Mouse (Mus musculus) limb, embryonic 14.5 days (tissue): Measurements from ENCODE around the gene Ptbp3. TPM values are rescaled to one million over a fixed set of nuclear protein-coding genes. Genes with fewer than 3 reads are reported as not detected.

ENCODE experiments used
- ATAC-seq: fragments of 200-750 bp; cut with Nextera tagmentation; 2 replicates; pipeline ENCODE4 v1.8.0; 2017; ENCODE audit warnings: low read depth, moderate number of reproducible peaks, moderate TSS enrichment; ENCODE audit not compliant: low FRiP score
- DNase-seq: peaks from one replicate; pipeline ENCODE4 v3.0.0-alpha.2; 2015; ENCODE audit warnings: low spot score
- H3K27ac ChIP-seq: fragments of 300-500 bp; sonication (generic); replicated peaks from 2 replicates; pipeline ENCODE4 v1.5.1; 2014; ENCODE audit warnings: low read depth, mild to moderate bottlenecking, low read length, moderate library complexity, mixed read lengths
- H3K27me3 ChIP-seq: fragments of 300-500 bp; sonication (generic); 2 replicates; pipeline ENCODE4 v1.6.1; 2014; ENCODE audit warnings: low read length, mixed read lengths; ENCODE audit not compliant: control insufficient read depth, insufficient read depth
- H3K36me3 ChIP-seq: fragments of 300-500 bp; sonication (generic); 2 replicates; pipeline ENCODE4 v1.6.1; 2014; ENCODE audit warnings: mild to moderate bottlenecking, low read length, moderate library complexity, mixed read lengths; ENCODE audit not compliant: control insufficient read depth, insufficient read depth
- H3K4me1 ChIP-seq: fragments of 300-500 bp; sonication (generic); 2 replicates; pipeline ENCODE4 v1.6.1; 2014; ENCODE audit warnings: antibody characterized with exemption, low read length, mixed read lengths; ENCODE audit not compliant: control insufficient read depth, insufficient read depth
- H3K4me2 ChIP-seq: fragments of 300-500 bp; sonication (generic); replicated peaks from 2 replicates; pipeline ENCODE4 v1.6.1; 2014; ENCODE audit warnings: low read depth, mild to moderate bottlenecking, low read length, moderate library complexity; ENCODE audit not compliant: severe bottlenecking
- H3K4me3 ChIP-seq: fragments of 300-500 bp; sonication (generic); replicated peaks from 2 replicates; pipeline ENCODE4 v1.5.1; 2014; ENCODE audit warnings: low read length
- H3K9ac ChIP-seq: fragments of 300-500 bp; sonication (generic); 2 replicates; pipeline ENCODE4 v1.6.1; 2014; ENCODE audit warnings: mild to moderate bottlenecking, low read depth, low read length, moderate library complexity; ENCODE audit not compliant: severe bottlenecking
- H3K9me3 ChIP-seq: fragments of 300-500 bp; sonication (generic); 2 replicates; pipeline ENCODE4 v1.6.1; 2016; ENCODE audit warnings: low read length; ENCODE audit not compliant: control insufficient read depth
- POLR2A ChIP-seq: fragments of 200-500 bp; IDR thresholded peaks from 2 replicates; pipeline ENCODE4 v1.8.0; 2012; ENCODE audit warnings: inconsistent platforms, mild to moderate bottlenecking, moderate library complexity, borderline replicate concordance; ENCODE audit not compliant: insufficient read depth, insufficient read length; ENCODE audit errors: extremely low read depth
- WGBS: fragments of 180-500 bp; shearing (Covaris S2); extraction: QIAGEN DNeasy Blood & Tissue Kit; methylation state at CpG from one replicate; pipeline ENCODE4 v1.1.7; 2014; 5-methylcytosine and 5-hydroxymethylcytosine counted together
- polyA plus RNA-seq, 2 experiments: library from polyadenylated mRNA; depleted of rRNA in 1 of 2; stranded (reverse) in 1 of 2; unstranded in 1 of 2; fragments of >200 nt; fragmentation: Nextera tagmentation in 1 of 2; extraction: Ambion mirVana in 1 of 2; gene quantifications; 2 replicates each; pipeline versions ENCODE4 v1.2.1 to v1.2.3; 2012 to 2014

The Ptbp3 gene
- polyA plus RNA-seq, 2 experiments: 27.1 to 53.1 TPM

- no peak overlapping the region for H3K27ac ChIP-seq
- H3K27me3 ChIP-seq: no peaks in the 10 kb centered on the region
- no peak for DNase-seq
- no peak for ATAC-seq
- no peak for TF ChIP-seq POLR2A
- no peak overlapping the region for H3K4me3 ChIP-seq
- H3K4me2 ChIP-seq: no peak overlapping the region
- H3K9me3 ChIP-seq: no peaks in the 10 kb centered on the region
- 49% methylated on average over 6 of the region's 6 CpGs for WGBS
- no peaks in the 10 kb centered on the region for H3K4me1 ChIP-seq
- no peak overlapping the region for H3K9ac ChIP-seq
- no peaks in the 10 kb centered on the region for H3K36me3 ChIP-seq
Observed at GRCm38 (mm10) chr4:59445516-59445915, 103.6 kb downstream of the Ptbp3 start.

DNA sequence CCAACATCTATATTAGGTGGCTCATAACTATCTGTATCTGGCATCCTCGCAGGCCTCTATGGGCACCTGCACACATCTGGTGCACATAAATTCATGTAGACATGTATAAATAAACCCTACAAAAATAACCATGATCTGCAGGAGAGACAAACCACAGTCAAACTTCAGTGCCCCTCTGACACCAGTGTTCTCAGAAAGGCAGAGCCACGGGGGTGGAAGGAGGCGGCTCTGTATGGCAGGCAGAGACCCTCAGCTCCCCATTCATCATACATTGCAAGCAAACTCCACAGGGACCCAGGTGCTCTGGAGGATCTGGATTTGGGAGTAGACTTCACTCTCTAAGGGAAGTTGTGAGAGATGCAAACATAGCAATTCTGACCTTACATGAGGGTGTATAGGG, 104.2 kb downstream of the Ptbp3 start:
- H3K36me3 ChIP-seq: no peaks in the 10 kb centered on the region
- TF ChIP-seq POLR2A: no peak
- no peak overlapping the region for H3K4me2 ChIP-seq
- ATAC-seq (no peak), DNase-seq (no peak)
- H3K4me1 ChIP-seq: no peaks in the 10 kb centered on the region
- H3K9me3 ChIP-seq: no peaks in the 10 kb centered on the region
- H3K9ac ChIP-seq: no peak overlapping the region
- H3K4me3 ChIP-seq: no peak overlapping the region
- H3K27me3 ChIP-seq: no peaks in the 10 kb centered on the region
- H3K27ac ChIP-seq: no peak overlapping the region
- WGBS: 89% methylated on average over 3 of the region's 3 CpGs

GRCm38 (mm10) chr4:59444085-59444484, 105.1 kb downstream of the Ptbp3 start:
- WGBS: 70% methylated on average over 4 of the region's 4 CpGs

DNA sequence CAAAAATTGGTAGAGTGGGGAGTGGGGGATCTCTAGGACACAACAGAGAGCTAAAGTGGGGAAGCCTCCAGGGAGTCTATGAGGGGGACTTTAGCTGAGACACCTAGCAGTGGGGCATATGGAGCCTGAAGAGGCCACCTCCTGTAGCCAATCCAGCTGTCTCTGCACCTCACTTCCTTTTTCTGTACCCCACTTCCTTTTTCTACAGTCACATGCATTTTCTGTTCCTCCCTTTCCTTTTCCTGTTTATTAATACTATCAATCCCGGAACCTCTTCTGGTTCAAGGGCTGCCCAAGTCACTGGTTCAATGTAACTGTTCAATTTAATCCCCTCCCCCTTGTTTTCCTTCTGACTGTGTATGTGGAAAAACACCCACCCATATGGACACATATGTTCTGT, 107.9 kb downstream of the Ptbp3 start:
- no peak overlapping the region for H3K4me3 ChIP-seq
- no peak overlapping the region for H3K4me2 ChIP-seq
- no peak for TF ChIP-seq POLR2A
- H3K36me3 ChIP-seq: no peaks in the 10 kb centered on the region
- DNase-seq (no peak), ATAC-seq (no peak)
- H3K27ac ChIP-seq: no peak overlapping the region
- H3K4me1 ChIP-seq: no peaks in the 10 kb centered on the region
- H3K9me3 ChIP-seq: no peaks in the 10 kb centered on the region
- H3K9ac ChIP-seq: no peak overlapping the region
- H3K27me3 ChIP-seq: peaks cover 14% of the 10 kb centered on the region; the same call in 1 of the 2 replicates
- 88% methylated on average over 1 of the region's 1 CpGs for WGBS

More at GRCm38 (mm10) chr4:59444085-59444484, 105.1 kb downstream of the Ptbp3 start:
- H3K4me2 ChIP-seq: no peak overlapping the region
- DNase-seq (no peak), ATAC-seq (no peak)
- no peak overlapping the region for H3K27ac ChIP-seq
- no peak overlapping the region for H3K9ac ChIP-seq
- no peaks in the 10 kb centered on the region for H3K9me3 ChIP-seq
- no peaks in the 10 kb centered on the region for H3K36me3 ChIP-seq
- H3K4me1 ChIP-seq: no peaks in the 10 kb centered on the region
- TF ChIP-seq POLR2A: no peak
- H3K27me3 ChIP-seq: 0 out of 2 replicates have a peak, but pooled peaks cover 3% of the 10 kb centered on the region
- no peak overlapping the region for H3K4me3 ChIP-seq

DNA sequence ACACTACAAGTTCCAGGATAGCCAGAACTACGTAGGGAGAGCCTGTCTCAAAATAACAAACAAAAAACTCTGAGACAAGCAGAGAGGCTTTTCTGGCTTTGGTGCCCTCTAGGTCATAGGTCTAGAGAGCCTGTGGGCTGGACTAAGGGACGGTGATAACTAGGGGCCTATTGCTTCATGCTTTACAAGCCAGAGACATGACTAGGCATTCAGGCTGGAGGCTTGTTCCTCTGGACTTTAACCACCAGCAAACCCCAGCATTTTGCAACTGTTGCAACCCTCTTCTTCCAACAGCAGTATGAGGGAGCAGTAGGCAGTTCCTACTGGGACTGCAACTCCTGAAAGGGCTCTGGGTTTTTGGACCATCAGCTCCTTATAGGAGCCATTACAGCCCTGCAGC, 109.2 kb downstream of the Ptbp3 start:
- H3K36me3 ChIP-seq: no peaks in the 10 kb centered on the region
- H3K4me3 ChIP-seq: no peak overlapping the region
- H3K4me1 ChIP-seq: no peaks in the 10 kb centered on the region
- H3K9ac ChIP-seq: no peak overlapping the region
- no peak overlapping the region for H3K4me2 ChIP-seq
- H3K9me3 ChIP-seq: no peaks in the 10 kb centered on the region
- 41% methylated on average over 2 of the region's 2 CpGs for WGBS
- H3K27ac ChIP-seq: no peak overlapping the region
- peaks cover 14% of the 10 kb centered on the region; the same call in 1 of the 2 replicates for H3K27me3 ChIP-seq
- no peak for TF ChIP-seq POLR2A
- ATAC-seq (no peak), DNase-seq (no peak)

GRCm38 (mm10) chr4:59439041-59439440, 110.1 kb downstream of the Ptbp3 start:
- peaks cover 14% of the 10 kb centered on the region; the same call in 1 of the 2 replicates for H3K27me3 ChIP-seq
- no peaks in the 10 kb centered on the region for H3K36me3 ChIP-seq
- no peak overlapping the region for H3K27ac ChIP-seq
- no peak overlapping the region for H3K4me2 ChIP-seq
- DNase-seq (no peak), ATAC-seq (no peak)
- H3K9ac ChIP-seq: no peak overlapping the region
- no peak for TF ChIP-seq POLR2A
- H3K4me1 ChIP-seq: no peaks in the 10 kb centered on the region
- 0 out of 2 replicates have a peak overlapping the region, but pooled peaks have one; percentile 55 for H3K4me3 ChIP-seq
- 31% methylated on average over 5 of the region's 5 CpGs for WGBS
- no peaks in the 10 kb centered on the region for H3K9me3 ChIP-seq
